Mouse (Mus musculus): ENCODE measurements around the gene St13. TPM values are rescaled to one million over a fixed set of nuclear protein-coding genes. Genes with fewer than 3 reads are reported as not detected.

The St13 gene
- 100 to 1,000 TPM; 160 to 163 TPM for total RNA-seq (2021)
- long read RNA-seq, experiment 1, transcript St13-205 (12 exons, 3,346 nt), result major isoform, 143 of 161 reads
- long read RNA-seq, experiment 1, partial matches to known transcripts, result 12 of 161 reads
- long read RNA-seq, experiment 1, other reads (novel, unspliced or antisense), result 6 of 161 reads
- long read RNA-seq, experiment 2, transcript St13-205 (12 exons, 3,346 nt), result major isoform, 116 of 137 reads
- long read RNA-seq, experiment 2, partial matches to known transcripts, result 15 of 137 reads
- long read RNA-seq, experiment 2, other reads (novel, unspliced or antisense), result 6 of 137 reads

DNA sequence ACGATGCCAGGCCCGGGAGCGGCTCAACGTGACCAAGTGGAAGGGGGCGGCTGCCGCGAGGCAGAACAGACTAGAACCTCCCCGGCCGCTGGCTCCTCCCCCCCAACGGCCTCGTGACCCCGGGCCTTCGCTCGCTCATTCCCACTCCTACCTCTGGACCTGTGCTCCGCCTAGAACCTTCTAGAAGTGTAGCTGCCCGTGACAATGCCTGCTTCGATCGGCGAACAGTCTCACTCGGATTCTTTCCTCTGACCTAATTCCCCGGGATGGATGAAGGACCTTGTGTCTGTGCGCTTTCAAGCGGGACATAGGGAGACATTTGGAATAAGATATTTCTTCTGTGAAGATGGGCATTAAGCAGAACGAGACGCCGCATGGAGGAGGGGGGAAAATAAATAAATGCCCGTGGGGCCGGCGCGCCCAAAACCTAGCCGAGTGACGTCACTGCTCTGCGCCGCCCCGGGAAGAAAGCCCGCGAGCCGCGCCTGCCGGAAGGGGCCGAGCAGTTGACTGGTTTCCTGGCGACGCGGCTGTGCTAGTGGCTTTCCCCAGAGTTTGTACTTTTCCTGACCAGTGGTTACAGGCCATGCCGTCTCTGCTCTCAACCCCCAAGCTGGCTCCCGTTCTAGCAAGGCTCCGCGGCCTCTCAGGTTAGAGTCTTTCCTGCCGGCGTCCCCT is at the start of gene St13, which contains the start of gene Xpnpep3:
St13 (minus strand) TSS at position 440 of the 678 bp plus-strand sequence.
Xpnpep3 (plus strand) TSS at position 501 of the 678 bp plus-strand sequence.
- peak; percentile 95 to 98 for DNase-seq (ENCODE audit: low spot score in 2 of 2)

DNA sequence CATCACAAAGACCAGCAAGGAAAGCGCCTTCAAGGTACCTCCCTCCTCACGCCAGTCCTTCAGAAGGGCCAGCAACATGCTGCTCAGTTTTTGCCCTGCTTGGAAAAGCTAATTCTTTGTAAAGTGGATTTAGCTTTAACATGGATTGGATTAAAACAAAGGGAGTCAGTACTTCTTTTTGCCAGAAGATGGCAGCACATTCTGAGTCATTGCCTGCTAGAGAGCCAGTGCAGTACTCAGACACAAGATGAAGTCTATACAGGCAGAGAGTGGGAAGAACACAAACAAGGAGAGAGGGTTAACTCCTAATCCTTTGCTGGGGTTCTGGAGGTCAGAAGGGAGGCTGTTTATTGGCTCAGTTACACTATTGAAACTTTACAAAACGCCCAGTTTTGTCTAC is 48.6 kb upstream of the St13 start:
- DNase-seq (ENCODE audit: low spot score in 2 of 2), result peak; percentile 21 to 58

DNA sequence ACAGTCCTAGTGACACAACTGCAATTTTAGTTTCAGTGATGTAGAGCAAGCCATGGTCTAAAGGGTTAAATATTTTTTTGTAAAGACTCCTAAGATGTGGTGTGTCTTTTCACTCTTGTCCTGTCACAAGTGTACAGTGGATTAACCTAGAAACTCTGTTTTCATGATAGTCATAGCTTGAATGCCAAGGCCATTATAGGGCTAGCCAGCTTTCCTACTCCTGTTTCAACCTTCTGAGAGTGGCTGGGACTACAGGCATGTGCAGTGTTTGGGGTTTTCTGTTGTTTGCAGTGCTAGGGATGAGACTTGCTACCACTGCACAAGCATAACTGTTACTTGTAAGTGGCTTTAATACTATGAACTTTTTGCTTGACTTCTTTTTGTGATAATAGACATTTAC is 39.4 kb upstream of the St13 start:
- DNase-seq (ENCODE audit: low spot score in 2 of 2), result no peak

DNA sequence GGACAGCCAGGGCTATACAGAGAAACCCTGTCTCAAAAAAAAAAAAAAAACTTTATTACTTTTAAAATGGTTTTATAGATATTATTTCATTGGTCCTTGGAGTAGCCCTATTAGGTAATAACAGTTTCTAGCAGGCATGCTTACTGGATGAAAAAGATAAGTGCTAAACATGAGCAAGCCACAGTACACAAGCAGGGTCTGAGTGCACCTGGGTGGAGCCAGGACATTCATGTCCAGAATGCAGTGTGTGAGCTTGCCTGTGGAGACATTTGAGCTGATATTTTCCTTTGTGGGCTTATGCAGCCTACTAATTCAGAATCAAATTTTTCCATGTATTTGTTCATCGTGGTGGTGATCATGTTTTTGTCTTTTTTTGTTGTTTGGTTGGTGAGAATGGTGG is 38.5 kb upstream of the St13 start:
- DNase-seq (ENCODE audit: low spot score in 2 of 2), result no peak

DNA sequence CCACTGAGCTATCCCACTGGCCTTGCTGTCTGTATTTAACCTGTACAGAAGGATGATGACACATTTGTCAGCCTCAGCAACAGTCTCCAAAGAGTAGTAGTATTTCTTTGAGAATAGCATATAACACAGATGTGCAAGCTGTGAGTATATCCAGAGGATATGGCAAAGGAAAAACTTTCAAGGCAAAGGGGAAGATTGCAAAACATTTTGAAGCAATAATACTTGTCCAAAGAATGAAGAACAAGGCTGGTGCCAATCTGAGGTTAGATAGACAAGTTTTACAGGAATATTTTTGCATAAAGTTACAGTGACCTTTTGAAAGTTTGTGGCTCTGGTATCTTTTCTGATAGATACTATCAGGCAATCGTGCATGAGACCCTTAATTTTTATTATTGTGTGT is 31.3 kb upstream of the St13 start:
- DNase-seq (ENCODE audit: low spot score in 2 of 2), result no peak

DNA sequence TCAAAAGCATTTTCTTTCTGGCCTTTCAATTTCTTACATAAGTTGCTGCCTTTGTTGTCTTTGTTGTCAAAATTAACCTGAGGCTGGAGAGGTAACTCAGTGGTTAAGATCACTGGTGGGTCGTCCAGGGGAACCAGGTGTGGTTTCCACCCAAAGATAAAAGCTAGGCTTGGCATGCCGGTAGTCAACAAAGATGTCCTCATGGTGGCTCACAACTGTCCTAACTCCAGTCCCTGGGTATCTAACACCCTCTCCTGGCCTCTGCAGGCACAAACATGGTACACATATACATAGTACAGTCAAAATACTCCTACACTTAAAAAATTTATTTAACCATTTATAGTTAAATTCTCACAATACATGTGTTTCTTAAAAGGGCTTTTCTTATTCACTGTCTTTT is 28.1 kb upstream of the St13 start:
- no peak for DNase-seq (ENCODE audit: low spot score in 2 of 2)

DNA sequence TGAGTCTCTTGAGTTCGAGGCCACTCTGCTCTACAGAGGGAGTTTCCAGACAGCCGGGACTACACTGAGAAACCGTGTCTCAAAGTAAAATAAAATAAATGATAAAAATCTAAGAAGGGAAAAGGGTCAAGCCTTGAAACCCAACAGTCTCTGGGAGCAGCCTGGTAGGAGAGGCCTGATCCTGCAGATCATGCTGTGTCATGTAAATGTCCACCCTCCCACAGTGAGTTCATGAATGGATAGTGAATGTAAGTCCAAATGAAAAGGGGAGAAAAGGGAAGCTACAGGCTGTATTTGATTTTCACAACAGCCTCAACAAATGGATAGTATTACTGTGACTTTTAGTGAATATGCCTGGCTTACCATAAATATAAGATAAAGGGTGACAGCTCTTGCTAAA is 25.4 kb upstream of the St13 start:
- DNase-seq (ENCODE audit: low spot score in 2 of 2), result no peak

DNA sequence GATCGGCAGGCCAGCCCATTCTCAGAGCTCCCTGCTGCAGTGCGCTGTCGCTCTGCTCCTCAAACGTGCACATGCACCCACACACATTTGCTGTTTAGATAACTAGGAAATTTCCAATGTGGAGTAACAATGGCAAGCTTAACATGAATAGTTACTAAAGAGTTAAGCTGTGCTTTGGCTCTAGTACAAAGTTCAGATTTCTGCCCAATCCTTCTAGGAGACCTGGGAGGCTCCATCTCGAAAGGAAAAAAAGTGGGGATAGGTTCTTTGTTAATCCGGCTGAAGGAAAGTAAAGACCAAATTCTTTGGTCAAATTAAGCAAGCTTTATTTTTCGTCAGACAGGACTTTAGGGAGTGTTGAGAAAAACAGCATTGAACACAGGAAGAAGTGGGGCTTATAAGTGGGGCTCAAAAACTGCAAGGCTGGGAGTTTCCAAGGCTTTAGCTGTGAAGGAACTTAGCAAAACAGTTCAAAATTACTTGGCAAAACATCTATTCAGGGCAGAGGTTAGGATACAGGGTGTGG is 22.3 kb upstream of the St13 start:
- no peak for DNase-seq (ENCODE audit: low spot score in 2 of 2)

DNA sequence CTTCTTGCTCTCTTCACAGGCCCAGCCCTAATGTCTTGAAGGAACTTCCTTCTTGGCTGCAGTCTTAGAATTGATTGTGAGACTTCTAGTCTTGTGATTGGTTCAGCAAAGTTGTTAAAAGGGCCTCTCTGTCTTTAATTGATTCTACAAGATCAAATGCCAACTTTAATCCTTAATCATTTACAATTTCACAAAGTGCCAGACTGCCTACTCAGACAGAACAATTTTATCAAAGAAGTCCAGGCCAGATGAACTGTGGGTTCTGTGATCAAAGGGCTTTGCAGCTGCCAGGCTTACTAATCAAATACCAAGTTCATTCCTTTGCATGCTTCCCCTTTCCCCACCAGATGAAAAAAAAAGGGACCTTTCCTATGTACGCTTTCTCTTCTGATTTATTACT is 21.6 kb upstream of the St13 start:
- no peak for DNase-seq (ENCODE audit: low spot score in 2 of 2)

DNA sequence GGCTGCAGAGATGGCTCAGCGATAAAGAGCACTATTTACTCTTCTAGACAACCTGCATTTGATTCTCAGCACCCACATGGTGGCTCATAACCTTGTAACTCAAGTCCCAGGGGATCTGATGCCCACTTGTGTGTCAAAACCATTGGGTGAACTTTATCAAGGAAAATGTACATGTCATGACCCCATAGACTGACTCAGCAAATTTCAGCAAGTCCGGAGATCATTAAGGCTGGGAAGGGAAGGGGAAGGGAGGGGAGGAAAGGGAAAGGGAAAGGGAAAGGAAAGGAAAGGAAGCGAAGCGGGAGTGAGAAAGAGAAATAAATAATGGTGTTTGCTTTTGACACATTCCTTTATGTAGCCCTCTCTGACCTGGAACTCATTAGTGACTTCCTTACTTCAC is 18.2 kb upstream of the St13 start:
- DNase-seq (ENCODE audit: low spot score in 2 of 2), result no peak

DNA sequence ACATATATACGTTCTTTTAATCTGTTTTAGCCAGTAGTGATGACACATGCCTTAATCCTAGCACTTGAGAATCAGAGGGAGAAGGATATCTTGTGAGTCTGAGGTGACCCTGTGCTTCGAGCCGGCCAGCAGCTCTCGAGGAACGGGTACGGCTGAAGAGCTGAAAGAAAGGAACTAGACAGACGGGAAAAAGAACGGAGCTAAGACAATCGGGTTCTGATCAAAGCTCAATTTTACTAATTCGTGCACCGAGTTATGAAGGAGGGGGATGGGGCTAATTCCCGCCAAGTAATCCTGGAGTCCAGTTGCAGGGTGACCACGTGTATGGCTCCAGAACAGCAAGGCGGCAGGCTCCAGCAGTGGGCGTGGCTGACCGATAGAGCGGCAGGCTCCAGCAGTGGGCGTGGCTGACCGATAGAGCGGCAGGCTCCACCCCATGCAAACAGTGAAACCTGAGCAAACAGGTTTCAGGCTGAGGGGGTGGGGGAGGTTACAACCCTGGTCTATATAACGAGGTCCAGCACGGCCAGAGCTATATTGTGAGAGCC is 17.0 kb upstream of the St13 start:
- DNase-seq (ENCODE audit: low spot score in 2 of 2), result peak in 1 of 2 experiments; percentile 53

DNA sequence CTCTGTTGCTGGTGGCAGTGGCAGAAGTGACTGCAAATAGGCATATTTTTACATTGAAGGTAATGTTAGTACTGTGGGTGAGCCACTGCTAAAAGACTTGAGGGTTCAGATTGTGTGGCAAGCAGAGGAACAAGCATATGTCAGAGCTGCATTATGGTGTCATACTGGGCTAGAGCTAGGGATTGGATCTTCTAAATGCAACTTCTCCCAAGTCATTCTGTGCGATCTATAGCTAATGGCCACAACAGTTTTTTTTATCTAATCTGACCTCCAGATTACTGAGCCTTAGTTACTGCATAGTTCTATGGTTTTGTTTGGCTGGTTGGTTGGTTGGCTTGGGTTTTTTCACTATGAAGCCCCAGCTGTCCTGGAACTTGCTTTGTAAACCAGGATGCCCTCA is 8.3 kb upstream of the St13 start, which contains the start of gene Dnajb7:
Dnajb7 (minus strand) TSS at position 101 of the 400 bp plus-strand sequence.
- no peak for DNase-seq (ENCODE audit: low spot score in 2 of 2)

DNA sequence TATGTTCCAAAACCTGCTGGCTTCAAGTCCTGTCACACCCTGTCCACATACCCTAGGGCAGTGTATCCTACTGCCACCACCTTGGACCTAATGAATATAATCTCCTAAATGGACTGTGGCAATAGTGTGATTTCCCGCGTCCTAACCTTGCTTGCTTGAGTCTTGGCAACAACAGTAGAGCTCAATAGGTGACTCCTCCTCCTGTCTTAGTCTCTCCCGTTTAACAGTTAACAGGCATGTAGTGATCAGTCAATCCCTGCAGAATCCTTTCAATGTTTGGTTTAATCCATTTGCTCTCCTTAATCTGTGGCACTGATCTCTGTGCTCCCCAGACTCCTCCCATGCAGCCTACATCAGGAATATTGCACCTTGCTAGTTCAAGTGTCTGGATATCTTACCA is 5.1 kb upstream of the St13 start:
- DNase-seq (ENCODE audit: low spot score in 2 of 2), result no peak

DNA sequence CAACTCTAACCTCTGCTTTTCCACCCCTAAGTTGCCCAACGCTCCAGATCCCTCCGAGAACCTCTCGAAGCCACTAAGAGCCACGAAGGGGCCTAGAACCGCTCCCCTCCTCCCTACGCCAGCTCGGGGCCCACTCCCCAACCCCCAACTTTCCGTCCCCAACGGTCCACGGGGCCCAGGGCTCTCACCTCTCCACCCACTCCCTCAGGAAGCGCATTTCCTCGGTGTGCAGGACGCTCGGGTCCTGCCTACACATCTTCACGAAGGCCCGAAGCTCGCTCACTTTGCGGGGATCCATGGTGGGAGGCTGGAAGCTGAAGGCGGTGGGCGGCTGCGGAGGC is 610 bp downstream of the St13 start:
- DNase-seq (ENCODE audit: low spot score in 2 of 2), result no peak

DNA sequence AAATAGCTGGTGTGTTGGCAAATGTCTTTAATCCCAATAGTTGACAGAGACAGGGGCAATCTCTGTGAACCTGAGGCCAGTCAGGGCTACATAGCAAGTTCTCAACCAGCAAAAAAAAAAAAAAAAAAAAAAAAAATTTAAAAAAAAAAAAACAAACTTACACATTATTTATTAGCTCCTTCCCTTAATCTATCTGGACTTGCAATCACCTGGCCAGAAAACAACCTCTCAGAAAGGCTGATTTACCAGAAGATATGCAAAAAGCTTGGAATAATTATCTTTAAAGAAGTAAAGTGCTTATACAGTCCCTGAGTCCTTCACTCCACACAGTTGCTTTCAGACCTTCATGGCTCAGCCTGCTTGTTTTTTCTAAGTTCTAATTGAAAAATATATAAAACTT is 1.7 kb downstream of the St13 start:
- DNase-seq (ENCODE audit: low spot score in 2 of 2), result no peak

DNA sequence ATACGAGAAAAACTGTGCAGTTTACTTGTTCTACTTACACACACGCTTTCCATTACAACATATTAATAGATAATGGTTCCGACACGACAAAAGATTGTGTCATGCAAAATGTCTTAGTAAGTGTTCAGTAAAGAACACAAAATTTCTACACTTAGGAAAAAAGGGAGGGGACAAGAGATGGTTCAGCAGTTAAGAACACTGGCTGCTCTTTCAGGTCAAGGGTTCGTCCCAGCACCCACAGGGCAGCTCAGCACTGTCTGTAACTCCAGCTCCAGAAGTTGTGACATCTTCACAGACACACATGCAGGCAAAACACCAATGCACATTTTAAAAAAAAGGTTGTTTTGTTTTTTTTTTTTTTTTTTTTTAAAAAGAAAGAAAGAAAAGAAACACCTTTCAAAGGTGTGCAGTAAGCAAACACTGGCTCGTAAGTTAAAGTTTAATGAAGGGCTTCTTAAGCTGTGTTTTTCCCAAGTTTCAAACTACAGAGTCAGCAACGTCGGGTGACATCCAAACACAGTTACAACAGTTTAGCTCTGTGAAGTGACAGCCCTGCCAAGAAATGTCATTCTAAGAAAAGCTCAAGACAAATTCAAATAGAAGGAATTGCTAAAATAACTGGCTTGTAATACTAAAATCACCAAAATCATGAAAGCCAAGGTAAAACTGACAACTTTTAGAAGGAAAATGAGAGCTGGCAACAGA is 5.5 kb downstream of the St13 start:
- DNase-seq (ENCODE audit: low spot score in 2 of 2), result no peak

DNA sequence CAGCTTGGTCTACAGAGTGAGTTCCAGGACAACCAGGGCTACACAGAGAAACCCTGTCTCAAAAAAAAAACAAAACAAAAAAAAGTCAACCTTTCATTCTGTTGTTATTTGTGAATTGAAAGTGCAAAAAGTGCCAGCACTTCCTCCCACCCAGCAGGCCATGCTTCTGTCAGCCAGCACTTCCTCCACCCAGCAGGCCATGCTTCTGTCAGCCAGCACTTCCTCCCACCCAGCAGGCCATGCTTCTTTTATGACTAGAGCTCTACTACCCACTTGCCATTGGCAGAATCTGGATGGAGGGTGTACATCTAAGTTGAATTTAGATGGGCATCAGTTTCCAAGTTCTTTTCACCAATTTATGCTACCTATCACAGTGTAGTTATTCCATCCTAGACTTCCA is 6.9 kb downstream of the St13 start:
- no peak for DNase-seq (ENCODE audit: low spot score in 2 of 2)

DNA sequence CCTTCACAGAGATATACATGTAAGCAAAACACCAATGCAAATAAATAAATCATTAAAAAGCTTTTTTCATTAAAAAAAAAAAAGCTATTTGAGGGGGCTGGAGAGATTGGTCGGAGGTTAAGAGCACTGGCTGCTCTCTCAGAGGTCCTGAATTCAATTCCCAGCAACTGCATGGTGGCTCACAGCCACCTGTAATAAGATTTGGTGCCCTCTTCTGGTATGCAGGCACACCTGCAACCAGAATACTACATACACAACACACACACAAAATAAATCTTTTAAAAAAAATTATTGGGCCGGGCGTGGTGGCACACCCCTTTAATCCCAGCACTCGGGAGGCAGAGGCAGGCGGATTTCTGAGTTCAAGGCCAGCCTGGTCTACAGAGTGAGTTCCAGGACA is 13.6 kb downstream of the St13 start:
- DNase-seq (ENCODE audit: low spot score in 2 of 2), result no peak

DNA sequence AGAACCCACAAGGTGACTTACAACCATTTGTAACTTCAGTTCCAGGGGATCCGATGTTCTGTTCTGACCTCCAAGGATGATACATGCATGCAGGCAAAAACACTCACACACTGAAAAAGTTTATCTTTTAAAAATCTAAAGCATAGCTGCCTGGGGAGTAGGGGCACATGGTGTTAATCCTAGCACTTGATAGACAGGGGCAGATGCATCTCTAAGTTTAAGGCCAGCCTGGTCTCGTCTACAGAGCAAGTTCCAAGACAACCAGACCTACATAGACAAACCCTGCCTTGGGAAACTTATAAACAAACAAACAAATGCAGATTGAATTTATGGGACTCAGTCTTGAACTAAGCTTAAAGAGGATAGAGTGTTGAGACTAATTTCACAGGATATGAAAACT is 21.0 kb downstream of the St13 start:
- no peak for DNase-seq (ENCODE audit: low spot score in 2 of 2)

DNA sequence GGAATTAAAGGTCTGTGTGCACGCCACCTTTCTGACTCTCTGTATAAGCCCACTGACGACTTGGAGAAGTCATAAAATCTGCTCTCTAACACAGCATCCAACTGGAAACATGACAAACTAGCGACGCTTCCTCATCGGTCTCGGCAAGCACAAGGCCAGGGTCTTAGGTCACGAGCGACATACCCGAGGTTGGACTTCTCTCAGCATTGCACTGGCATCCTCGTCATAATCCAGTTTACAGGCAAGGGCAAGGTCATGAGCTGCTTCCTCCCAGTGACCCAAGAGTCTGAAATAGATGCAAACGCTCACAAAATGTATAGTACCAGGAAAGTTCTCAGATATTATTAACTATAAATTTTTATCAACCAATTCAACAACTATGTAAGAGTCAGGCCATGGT is 25.3 kb downstream of the St13 start:
- DNase-seq (ENCODE audit: low spot score in 2 of 2), result no peak

DNA sequence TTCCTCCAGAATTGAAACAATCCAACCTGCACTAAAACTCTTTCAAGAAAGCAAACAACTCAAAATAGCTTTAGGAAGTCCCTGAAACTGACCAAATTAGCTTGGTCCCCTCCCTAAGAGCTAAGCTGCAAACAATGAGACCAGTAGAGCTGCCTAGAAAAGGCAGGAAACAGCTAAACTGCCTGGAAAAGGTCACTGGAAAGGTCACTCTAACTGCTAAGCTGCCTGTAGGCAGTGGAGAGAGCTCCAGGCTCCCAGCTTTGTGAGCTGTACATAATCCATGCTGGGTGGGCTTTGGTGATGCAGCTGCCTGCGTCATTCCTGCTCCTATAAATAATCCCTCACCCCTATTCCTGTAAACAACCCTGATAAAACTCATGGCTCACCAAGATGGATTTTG is 29.5 kb downstream of the St13 start:
- no peak for DNase-seq (ENCODE audit: low spot score in 2 of 2)

DNA sequence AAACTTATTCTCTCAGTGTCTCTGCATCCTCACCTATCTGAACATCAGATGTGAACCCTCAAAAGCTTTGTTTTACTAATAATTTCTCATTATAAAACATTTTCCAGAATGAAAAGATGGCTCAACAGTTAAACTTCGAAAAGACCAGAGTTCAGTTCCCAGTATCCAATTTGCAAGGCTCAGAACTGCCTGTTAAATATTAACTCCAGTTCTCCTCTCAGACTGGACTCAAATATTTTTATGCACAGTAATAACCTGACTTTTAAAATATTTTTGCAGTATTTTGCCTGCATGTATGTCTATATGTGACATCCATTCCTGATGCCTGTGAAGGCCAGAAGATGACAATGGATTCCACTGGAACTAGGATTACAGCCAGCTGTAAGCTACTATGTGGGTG is 31.3 kb downstream of the St13 start:
- no peak for DNase-seq (ENCODE audit: low spot score in 2 of 2)

Measured in gastrocnemius, postnatal 4 days (tissue).